Mouse (Mus musculus) retina, postnatal 7 days (tissue): ENCODE data around the gene Dab1.

Experiments used
- DNase-seq: peaks from one replicate; pipeline ENCODE4 v3.0.0-alpha.2; 2012; ENCODE audit warnings: low read depth, low spot score

The Dab1 gene

GRCm38 (mm10) chr4:103619321-103619945, at the start of gene Dab1:
Gene Dab1, plus strand, starts transcription at chr4:103619359.
- DNase-seq = no peak

- DNase-seq = no peak
Observed at GRCm38 (mm10) chr4:103571721-103572352, 47.3 kb upstream of the Dab1 start.

GRCm38 (mm10) chr4:103575556-103575955, 43.6 kb upstream of the Dab1 start:
- DNase-seq = no peak

GRCm38 (mm10) chr4:103576305-103576704, 42.9 kb upstream of the Dab1 start:
- DNase-seq = no peak

- no peak for DNase-seq
Observed at GRCm38 (mm10) chr4:103577111-103577815, 41.9 kb upstream of the Dab1 start.

- DNase-seq = no peak
Observed at GRCm38 (mm10) chr4:103577821-103578220, 41.3 kb upstream of the Dab1 start.

GRCm38 (mm10) chr4:103580021-103580420, 39.1 kb upstream of the Dab1 start:
- DNase-seq = no peak

GRCm38 (mm10) chr4:103615011-103615410, 4.1 kb upstream of the Dab1 start:
- no peak for DNase-seq

GRCm38 (mm10) chr4:103619946-103620371, 800 bp downstream of the Dab1 start:
- no peak for DNase-seq

GRCm38 (mm10) chr4:103620590-103621155, 1.5 kb downstream of the Dab1 start:
- DNase-seq = no peak

GRCm38 (mm10) chr4:103621586-103621985, 2.4 kb downstream of the Dab1 start:
- no peak for DNase-seq

GRCm38 (mm10) chr4:103630177-103630576, 11.0 kb downstream of the Dab1 start:
- no peak for DNase-seq

- DNase-seq = no peak
Observed at GRCm38 (mm10) chr4:103636168-103636776, 17.1 kb downstream of the Dab1 start.

- DNase-seq = no peak
Observed at GRCm38 (mm10) chr4:103648209-103648896, 29.2 kb downstream of the Dab1 start.

- no peak for DNase-seq
Observed at GRCm38 (mm10) chr4:103655740-103656139, 36.6 kb downstream of the Dab1 start.

- no peak for DNase-seq
Observed at GRCm38 (mm10) chr4:103661386-103661785, 42.2 kb downstream of the Dab1 start.

- DNase-seq = no peak
Observed at GRCm38 (mm10) chr4:103667438-103667837, 48.3 kb downstream of the Dab1 start.

- DNase-seq = no peak
Observed at GRCm38 (mm10) chr4:103677195-103677594, 58.0 kb downstream of the Dab1 start.

GRCm38 (mm10) chr4:103678501-103678900, 59.3 kb downstream of the Dab1 start:
- DNase-seq = no peak

GRCm38 (mm10) chr4:103685136-103685535, 66.0 kb downstream of the Dab1 start:
- no peak for DNase-seq

- no peak for DNase-seq
Observed at GRCm38 (mm10) chr4:103691717-103692116, 72.6 kb downstream of the Dab1 start.
